Mouse (Mus musculus): Measurements from ENCODE around the gene Wdr24. TPM values are rescaled to one million over a fixed set of nuclear protein-coding genes. Genes with fewer than 3 reads are reported as not detected.

Gene Wdr24
- polyA plus RNA-seq, 1 experiment from 2014 or later, result 24.7 TPM

DNA sequence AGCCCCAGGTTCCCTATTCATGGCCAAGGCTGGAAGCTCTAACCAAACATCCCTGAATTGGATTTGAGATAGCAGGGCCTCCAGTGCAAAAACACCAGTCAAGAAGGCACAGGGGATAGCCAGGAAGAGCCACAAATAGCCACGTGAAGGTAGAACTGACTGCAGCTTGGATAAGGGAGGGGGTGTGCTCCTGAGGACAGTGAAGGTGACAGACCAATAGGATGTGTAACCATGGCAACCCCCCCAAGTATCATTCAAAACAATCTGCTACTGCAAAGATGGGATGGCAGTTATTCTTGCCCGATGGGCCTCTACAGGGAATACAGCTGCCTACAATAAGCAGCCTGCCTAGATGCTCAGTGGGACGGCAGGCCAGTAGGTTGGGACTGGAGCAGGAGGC lies 14.1 kb downstream of the Wdr24 start:
- H3K27me3 ChIP-seq (ENCODE audit: control insufficient read depth, insufficient read depth, low read length), result no peaks in the 10 kb centered on the region
- H3K4me1 ChIP-seq (ENCODE audit: control insufficient read depth, insufficient read depth, low read length), result peaks cover 34% of the 10 kb centered on the region
- ATAC-seq (ENCODE audit: insufficient read depth, low FRiP score), result no peak
- no peak overlapping the region for H3K4me3 ChIP-seq (replicated peaks; ENCODE audit: low read length)
- no peaks in the 10 kb centered on the region for H3K9me3 ChIP-seq (replicated peaks; ENCODE audit: control insufficient read depth, low read length)
- H3K4me2 ChIP-seq (ENCODE audit: low read depth, low read length), result 0 out of 2 replicates have a peak overlapping the region, but pooled peaks have one; percentile 64
- WGBS, result 56% methylated on average over 3 of the region's 3 CpGs
- H3K36me3 ChIP-seq (ENCODE audit: control insufficient read depth, insufficient read depth, low read length), result peaks cover 34% of the 10 kb centered on the region
- H3K9ac ChIP-seq (ENCODE audit: low read length), result peak overlapping the region; percentile 71; the same call in 1 of the 2 replicates
- H3K27ac ChIP-seq (ENCODE audit: low read length), result no peak overlapping the region

- Histone ChIP-seq H3K27ac (ENCODE audit: low read length) (no peak overlapping the region), H3K4me1 (ENCODE audit: control insufficient read depth, insufficient read depth, low read length) (peaks cover 41% of the 10 kb centered on the region)
- WGBS, result 83% methylated on average over 4 of the region's 4 CpGs
Observed at GRCm38 (mm10) chr17:25838904-25839303, 15.5 kb downstream of the Wdr24 start.

DNA sequence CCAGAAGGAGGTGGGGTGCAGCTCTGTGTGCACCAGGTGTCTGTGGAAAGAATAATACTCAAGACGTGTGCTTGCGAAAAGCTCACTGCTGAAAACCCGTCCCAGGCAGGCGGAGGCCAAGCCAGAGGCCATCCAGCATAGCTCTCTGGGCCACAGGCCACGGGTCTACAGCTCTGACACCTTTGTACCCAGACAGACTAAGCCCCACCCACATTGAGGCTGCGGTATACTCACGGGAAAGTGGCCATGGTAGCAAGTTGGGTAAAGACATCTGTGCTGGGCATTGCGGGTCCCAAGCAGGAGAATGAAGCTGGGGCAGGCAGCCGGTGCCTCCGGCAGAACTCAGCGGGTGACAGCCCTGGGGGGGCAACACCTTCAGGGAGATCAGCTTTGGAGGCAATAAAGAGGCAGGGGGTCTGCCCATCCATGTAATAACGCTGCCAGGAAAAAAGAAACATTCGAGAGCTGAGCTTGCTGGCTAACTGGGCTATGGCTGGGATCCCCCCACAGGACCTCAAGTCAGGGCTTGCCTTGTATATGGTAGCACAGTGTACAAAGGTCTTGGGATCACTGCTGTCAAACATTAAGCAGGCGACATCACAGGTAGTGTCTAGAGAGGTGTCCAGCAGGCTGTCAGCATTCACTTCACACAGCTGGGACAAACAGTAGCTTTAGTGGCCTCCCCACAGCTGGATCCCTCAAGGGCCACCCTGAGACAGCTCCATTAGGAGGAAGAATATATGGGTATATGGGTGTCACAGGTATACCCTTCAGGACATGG lies 16.2 kb downstream of the Wdr24 start:
- H3K9ac ChIP-seq (ENCODE audit: low read length), result no peak overlapping the region
- no peaks in the 10 kb centered on the region for H3K9me3 ChIP-seq (replicated peaks; ENCODE audit: control insufficient read depth, low read length)
- no peak overlapping the region for H3K4me3 ChIP-seq (replicated peaks; ENCODE audit: low read length)
- H3K36me3 ChIP-seq (ENCODE audit: control insufficient read depth, insufficient read depth, low read length), result peaks cover 34% of the 10 kb centered on the region
- H3K27me3 ChIP-seq (ENCODE audit: control insufficient read depth, insufficient read depth, low read length), result no peaks in the 10 kb centered on the region
- no peak for ATAC-seq (ENCODE audit: insufficient read depth, low FRiP score)
- no peak overlapping the region for H3K4me2 ChIP-seq (ENCODE audit: low read depth, low read length)
- 82% methylated on average over 14 of the region's 14 CpGs for WGBS
- H3K27ac ChIP-seq (ENCODE audit: low read length), result no peak overlapping the region
- H3K4me1 ChIP-seq (ENCODE audit: control insufficient read depth, insufficient read depth, low read length), result peaks cover 36% of the 10 kb centered on the region

More at GRCm38 (mm10) chr17:25838904-25839303, 15.5 kb downstream of the Wdr24 start:
- Histone ChIP-seq H3K36me3 (ENCODE audit: control insufficient read depth, insufficient read depth, low read length) (peaks cover 34% of the 10 kb centered on the region), H3K9me3 (replicated peaks; ENCODE audit: control insufficient read depth, low read length) (no peaks in the 10 kb centered on the region), H3K9ac (ENCODE audit: low read length) (no peak overlapping the region), H3K4me3 (replicated peaks; ENCODE audit: low read length) (no peak overlapping the region), H3K27me3 (ENCODE audit: control insufficient read depth, insufficient read depth, low read length) (no peaks in the 10 kb centered on the region), H3K4me2 (ENCODE audit: low read depth, low read length) (no peak overlapping the region)
- ATAC-seq (ENCODE audit: insufficient read depth, low FRiP score), result no peak

DNA sequence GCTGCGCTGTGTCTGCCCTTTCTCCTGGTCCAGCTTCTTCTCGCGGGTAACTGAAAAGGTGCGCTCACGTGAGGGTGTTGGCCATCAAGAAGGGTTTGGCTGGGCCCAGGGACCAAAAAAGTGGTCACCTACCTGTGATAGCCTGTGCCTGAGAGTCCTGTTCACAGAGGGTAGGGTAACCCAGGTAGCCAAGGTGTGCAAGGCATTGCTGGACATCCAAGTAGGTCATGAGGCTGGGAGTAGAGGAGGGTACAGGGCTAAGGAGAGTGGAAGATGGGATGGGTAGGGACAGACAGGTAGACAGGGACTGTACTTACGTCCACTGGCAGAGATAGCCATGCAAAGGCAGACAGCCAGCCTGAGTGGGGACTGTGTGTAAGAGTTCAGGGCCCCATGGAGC lies 17.1 kb downstream of the Wdr24 start:
- peaks cover 32% of the 10 kb centered on the region for H3K4me1 ChIP-seq (ENCODE audit: control insufficient read depth, insufficient read depth, low read length)
- H3K4me2 ChIP-seq (ENCODE audit: low read depth, low read length), result no peak overlapping the region
- H3K27me3 ChIP-seq (ENCODE audit: control insufficient read depth, insufficient read depth, low read length), result no peaks in the 10 kb centered on the region
- H3K27ac ChIP-seq (ENCODE audit: low read length), result no peak overlapping the region
- peaks cover 25% of the 10 kb centered on the region for H3K36me3 ChIP-seq (ENCODE audit: control insufficient read depth, insufficient read depth, low read length)
- no peaks in the 10 kb centered on the region for H3K9me3 ChIP-seq (replicated peaks; ENCODE audit: control insufficient read depth, low read length)
- H3K4me3 ChIP-seq (replicated peaks; ENCODE audit: low read length), result no peak overlapping the region
- no peak for ATAC-seq (ENCODE audit: insufficient read depth, low FRiP score)
- no peak overlapping the region for H3K9ac ChIP-seq (ENCODE audit: low read length)
- WGBS, result 95% methylated on average over 6 of the region's 6 CpGs

DNA sequence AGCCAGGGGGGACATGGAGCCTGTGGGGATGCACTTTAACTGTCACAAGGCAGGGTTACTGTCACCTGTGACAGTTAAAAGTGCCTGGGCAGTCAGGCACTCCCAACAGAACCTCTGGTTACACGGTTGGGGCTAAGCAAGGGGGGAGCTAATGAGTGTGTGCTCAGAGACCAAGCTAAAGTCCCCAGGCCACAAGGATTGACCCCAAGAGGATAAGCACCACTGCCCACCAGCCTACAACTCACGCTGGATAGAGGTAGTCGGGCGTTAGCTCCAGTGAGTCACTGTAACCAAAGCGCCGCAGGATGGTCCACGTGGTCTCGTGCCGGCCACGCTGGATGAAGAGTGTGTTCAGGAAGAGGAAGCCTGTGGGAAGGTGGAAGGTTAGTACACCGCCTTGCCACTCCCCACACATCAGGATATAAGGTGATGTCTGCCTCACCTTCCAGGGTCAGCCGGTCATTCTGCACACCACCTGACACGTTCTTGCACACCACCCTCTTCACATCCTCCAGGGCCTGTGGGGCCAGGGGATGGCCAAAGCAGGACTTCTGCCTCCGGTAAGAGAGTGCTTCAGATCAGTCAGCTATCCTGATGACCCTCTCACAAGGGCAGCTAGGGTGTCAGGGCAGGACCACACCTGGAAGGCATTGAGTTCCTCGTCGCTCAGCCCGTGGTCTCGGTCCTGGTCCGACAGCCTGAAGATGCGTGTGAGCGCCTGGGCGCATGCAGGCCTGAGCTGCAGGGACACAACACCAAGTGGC lies 17.9 kb downstream of the Wdr24 start, which contains the start of gene Gm20683:
Gene Gm20683, minus strand, starts transcription at position 647 of the 764 bp plus-strand sequence.
- Histone ChIP-seq H3K9me3 (replicated peaks; ENCODE audit: control insufficient read depth, low read length) (no peaks in the 10 kb centered on the region), H3K27ac (ENCODE audit: low read length) (no peak within 1 kb of the TSS), H3K27me3 (ENCODE audit: control insufficient read depth, insufficient read depth, low read length) (no peaks in the 10 kb centered on the region), H3K9ac (ENCODE audit: low read length) (no peak within 1 kb of the TSS), H3K4me3 (replicated peaks; ENCODE audit: low read length) (no peak within 1 kb of the TSS), H3K4me1 (ENCODE audit: control insufficient read depth, insufficient read depth, low read length) (peaks cover 25% of the 10 kb centered on the region), H3K4me2 (ENCODE audit: low read depth, low read length) (no peak within 1 kb of the TSS), H3K36me3 (ENCODE audit: control insufficient read depth, insufficient read depth, low read length) (peaks cover 25% of the 10 kb centered on the region)
- ATAC-seq (ENCODE audit: insufficient read depth, low FRiP score), result no peak
- WGBS, result 92% methylated on average over 22 of the region's 22 CpGs

DNA sequence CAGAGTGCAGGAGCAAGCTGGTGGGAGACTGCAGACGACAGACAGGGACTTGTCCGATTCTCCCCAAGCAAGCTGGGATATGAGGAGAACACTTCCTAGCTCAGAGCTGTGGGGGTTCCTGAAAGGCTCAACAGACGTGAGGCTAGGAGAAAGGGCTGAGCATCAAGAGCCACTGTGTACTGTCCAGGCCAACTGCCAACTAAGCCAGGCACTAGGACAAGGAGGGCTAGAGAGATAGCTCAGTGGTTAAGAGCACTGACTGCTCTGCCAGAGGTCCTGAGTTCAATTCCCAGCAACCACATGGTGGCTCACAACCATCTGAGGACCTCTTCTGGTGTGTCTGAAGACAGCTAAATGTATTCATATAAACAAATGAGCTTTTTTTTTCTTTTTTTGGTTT lies 19.1 kb downstream of the Wdr24 start:
- Histone ChIP-seq H3K9ac (ENCODE audit: low read length) (no peak overlapping the region), H3K36me3 (ENCODE audit: control insufficient read depth, insufficient read depth, low read length) (peaks cover 25% of the 10 kb centered on the region), H3K4me3 (replicated peaks; ENCODE audit: low read length) (no peak overlapping the region), H3K4me2 (ENCODE audit: low read depth, low read length) (no peak overlapping the region), H3K27me3 (ENCODE audit: control insufficient read depth, insufficient read depth, low read length) (no peaks in the 10 kb centered on the region), H3K4me1 (ENCODE audit: control insufficient read depth, insufficient read depth, low read length) (peaks cover 16% of the 10 kb centered on the region), H3K9me3 (replicated peaks; ENCODE audit: control insufficient read depth, low read length) (no peaks in the 10 kb centered on the region), H3K27ac (ENCODE audit: low read length) (no peak overlapping the region)
- 85% methylated on average over 3 of the region's 3 CpGs for WGBS
- no peak for ATAC-seq (ENCODE audit: insufficient read depth, low FRiP score)

DNA sequence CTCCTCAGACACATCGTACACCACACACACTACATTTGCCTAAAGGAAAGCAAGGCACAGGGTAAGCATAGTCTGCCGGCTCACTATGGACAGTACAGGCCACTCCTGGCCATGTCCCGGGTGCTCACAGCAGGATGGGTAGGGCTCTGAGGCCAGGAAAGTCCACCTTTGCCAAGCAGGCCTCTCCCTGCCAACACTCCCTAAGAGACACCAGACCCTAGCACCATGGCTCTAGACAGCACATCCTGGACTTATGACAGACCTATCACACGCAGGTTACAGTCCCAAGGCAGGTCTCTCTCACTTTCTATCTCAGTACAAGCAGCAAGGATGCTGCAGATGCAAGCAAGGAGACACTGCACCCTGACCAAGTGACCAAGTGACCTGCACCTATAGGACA lies 19.7 kb downstream of the Wdr24 start:
- H3K9me3 ChIP-seq (replicated peaks; ENCODE audit: control insufficient read depth, low read length), result no peaks in the 10 kb centered on the region
- peak overlapping the region; percentile 89 for H3K4me3 ChIP-seq (replicated peaks; ENCODE audit: low read length)
- H3K27me3 ChIP-seq (ENCODE audit: control insufficient read depth, insufficient read depth, low read length), result no peaks in the 10 kb centered on the region
- peak overlapping the region; percentile 96 for H3K9ac ChIP-seq (ENCODE audit: low read length)
- no peak for ATAC-seq (ENCODE audit: insufficient read depth, low FRiP score)
- H3K4me1 ChIP-seq (ENCODE audit: control insufficient read depth, insufficient read depth, low read length), result peaks cover 16% of the 10 kb centered on the region
- 89% methylated on average over 4 of the region's 4 CpGs for WGBS
- H3K4me2 ChIP-seq (ENCODE audit: low read depth, low read length), result peak overlapping the region; percentile 79
- H3K27ac ChIP-seq (ENCODE audit: low read length), result no peak overlapping the region
- H3K36me3 ChIP-seq (ENCODE audit: control insufficient read depth, insufficient read depth, low read length), result peaks cover 25% of the 10 kb centered on the region

- no peak for ATAC-seq (ENCODE audit: insufficient read depth, low FRiP score)
- peak overlapping the region; percentile 79 for H3K4me2 ChIP-seq (ENCODE audit: low read depth, low read length)
- peaks cover 23% of the 10 kb centered on the region for H3K36me3 ChIP-seq (ENCODE audit: control insufficient read depth, insufficient read depth, low read length)
- no peaks in the 10 kb centered on the region for H3K27me3 ChIP-seq (ENCODE audit: control insufficient read depth, insufficient read depth, low read length)
- peaks cover 16% of the 10 kb centered on the region for H3K4me1 ChIP-seq (ENCODE audit: control insufficient read depth, insufficient read depth, low read length)
- H3K9me3 ChIP-seq (replicated peaks; ENCODE audit: control insufficient read depth, low read length), result no peaks in the 10 kb centered on the region
- H3K9ac ChIP-seq (ENCODE audit: low read length), result peak overlapping the region; percentile 96
- peak overlapping the region; percentile 89 for H3K27ac ChIP-seq (ENCODE audit: low read length)
- 2% methylated on average over 38 of the region's 38 CpGs for WGBS
- peak overlapping the region; percentile 89 for H3K4me3 ChIP-seq (replicated peaks; ENCODE audit: low read length)
Observed at GRCm38 (mm10) chr17:25843636-25844395, 20.4 kb downstream of the Wdr24 start.

Data from stomach, embryonic 16.5 days (tissue).